27 mouse cellular contexts compared by ENCODE assay signal in the genomic region with DNA sequence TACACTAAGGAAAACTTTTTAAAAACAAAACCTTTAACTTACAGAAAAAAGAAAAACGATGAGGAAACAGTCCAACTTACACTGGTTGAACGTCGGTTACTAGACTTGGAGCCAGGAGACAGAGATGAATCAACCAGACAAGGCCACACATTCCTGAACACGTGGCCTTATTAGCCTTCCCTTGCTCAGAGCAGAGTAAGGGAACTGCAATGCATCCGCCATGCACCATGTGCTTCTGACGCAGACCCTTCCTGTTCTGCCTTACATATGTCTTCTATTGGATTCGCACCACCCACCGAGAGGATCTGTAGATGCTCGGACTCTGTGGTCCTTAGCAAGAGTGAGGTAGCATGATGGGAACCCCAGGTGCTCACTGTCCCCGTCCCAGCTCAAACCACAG.
DNase-seq lines count a peak whose midpoint lies in the region; ATAC-seq and TF ChIP-seq lines count a peak whose summit lies in the region.
"Had no signal": no experiment of that assay in that cellular context is flagged by ENCODE, and none has a peak within 500 bp of the region (broad histone marks: within the 10 kb centered on the region; RNA-seq: fewer than 3 reads in every experiment).

No protein-coding gene starts in this region.

- peak; percentile 87 for DNase-seq in heart, adult 11 months
- peak; percentile 36 for DNase-seq in embryo, embryonic 10 days (ENCODE audit: low spot score)
- no peak for DNase-seq in limb, embryonic 10.5 days (ENCODE audit: low spot score)
- no peak for DNase-seq in testis, postnatal 10 days (ENCODE audit: low spot score)
- DNase-seq: cerebellum, adult 2 months; cerebellum, postnatal 14 days; gastrocnemius, postnatal 10 days; kidney, adult 18-20 months; layer of hippocampus, postnatal 36 days; liver; lung, adult 2 months; lung, postnatal 10 days; right cerebral cortex, postnatal 25 days; thymus, postnatal 14 days had no signal

- H3K9ac ChIP-seq in heart, embryonic 12.5 days = no peak overlapping the region
- H3K9ac ChIP-seq: forebrain, embryonic 13.5 days; hindbrain, embryonic 14.5 days; kidney, embryonic 15.5 days; liver, embryonic 14.5 days; stomach, embryonic 15.5 days had no signal

- no peak overlapping the region for H3K27ac ChIP-seq in heart, embryonic 12.5 days (ENCODE audit: poor library complexity, severe bottlenecking)
- peak overlapping the region; percentile 46; the same call in 1 of the 2 replicates for H3K27ac ChIP-seq in limb, embryonic 10.5 days
- H3K27ac ChIP-seq: forebrain, embryonic 13.5 days; hindbrain, embryonic 14.5 days; kidney, embryonic 15.5 days; liver, embryonic 14.5 days; stomach, embryonic 15.5 days had no signal

- no peaks in the 10 kb centered on the region for H3K79me3 ChIP-seq in C2C12 (ENCODE audit: low read depth)

- no peak overlapping the region for H3K4me2 ChIP-seq in heart, embryonic 12.5 days
- H3K4me2 ChIP-seq: forebrain, embryonic 13.5 days; heart, embryonic 11.5 days; hindbrain, embryonic 14.5 days; kidney, embryonic 15.5 days; midbrain, embryonic 11.5 days; stomach, embryonic 15.5 days had no signal

- ATAC-seq in heart, embryonic 12.5 days (ENCODE audit: insufficient number of reproducible peaks, low FRiP score) = no peak
- no peak for ATAC-seq in erythroid progenitor cell, adult 5-6 weeks (replicated peaks; ENCODE audit: low FRiP score, poor library complexity, severe bottlenecking)
- ATAC-seq: forebrain, embryonic 13.5 days; midbrain, embryonic 16.5 days; Patski had no signal

- no peak overlapping the region for H3ac ChIP-seq in C2C12 (ENCODE audit: control insufficient read depth, insufficient read length, low read depth)

- no peak overlapping the region for H3K4me3 ChIP-seq in heart, embryonic 12.5 days
- H3K4me3 ChIP-seq in C2C12 (ENCODE audit: insufficient read depth, poor library complexity, severe bottlenecking) = no peak overlapping the region
- H3K4me3 ChIP-seq in limb, embryonic 10.5 days = no peak overlapping the region
- H3K4me3 ChIP-seq: forebrain, embryonic 13.5 days; kidney, embryonic 15.5 days; stomach, embryonic 15.5 days had no signal

- H3K9me3 ChIP-seq in heart, embryonic 12.5 days (replicated peaks) = no peaks in the 10 kb centered on the region
- H3K9me3 ChIP-seq in limb, embryonic 10.5 days (replicated peaks) = no peaks in the 10 kb centered on the region
- H3K9me3 ChIP-seq: forebrain, embryonic 13.5 days; kidney, embryonic 15.5 days; stomach, embryonic 15.5 days had no signal

- TF ChIP-seq CTCF in C2C12 (IDR thresholded peaks at IDR 0.05; ENCODE audit: control insufficient read depth, insufficient read depth, insufficient read length) = no peak

- no peaks in the 10 kb centered on the region for H3K36me3 ChIP-seq in heart, embryonic 12.5 days
- H3K36me3 ChIP-seq in C2C12 (ENCODE audit: control insufficient read depth, insufficient read depth) = no peaks in the 10 kb centered on the region
- H3K36me3 ChIP-seq in limb, embryonic 10.5 days = no peaks in the 10 kb centered on the region
- H3K36me3 ChIP-seq: G1E; kidney, embryonic 15.5 days; stomach, embryonic 15.5 days had no signal

- no peaks in the 10 kb centered on the region for H3K4me1 ChIP-seq in heart, embryonic 12.5 days (replicated peaks)
- peaks cover 40% of the 10 kb centered on the region for H3K4me1 ChIP-seq in limb, embryonic 10.5 days
- H3K4me1 ChIP-seq: forebrain, embryonic 13.5 days had no signal

- no peaks in the 10 kb centered on the region for H3K79me2 ChIP-seq in C2C12 (ENCODE audit: control insufficient read depth, insufficient read depth)

- WGBS in heart, embryonic 12.5 days = 77% methylated on average over 10 of the region's 10 CpGs
- WGBS in limb, embryonic 10.5 days = 81% methylated on average over 10 of the region's 10 CpGs

- peaks cover 7% of the 10 kb centered on the region; the same call in 1 of the 2 replicates for H3K27me3 ChIP-seq in heart, embryonic 12.5 days (replicated peaks)
- H3K27me3 ChIP-seq in C2C12 (ENCODE audit: control insufficient read depth, insufficient read depth, insufficient read length) = no peaks in the 10 kb centered on the region
- H3K27me3 ChIP-seq in limb, embryonic 10.5 days (ENCODE audit: low read depth, poor library complexity, severe bottlenecking) = no peaks in the 10 kb centered on the region
- H3K27me3 ChIP-seq: forebrain, embryonic 13.5 days; Patski; stomach, embryonic 15.5 days had no signal

TF ChIP-seq in C2C12, 6 proteins besides CTCF, POLR2A, EP300 and RAD21:
- peak; percentile 54 for TF ChIP-seq USF1 (IDR thresholded peaks at IDR 0.05; ENCODE audit: low read depth)
- TF ChIP-seq MYOD1 (IDR thresholded peaks at IDR 0.05; ENCODE audit: control insufficient read depth, insufficient read length, low read depth) = no peak
- TF ChIP-seq CEBPB (IDR thresholded peaks at IDR 0.05; ENCODE audit: low read depth) = no peak
- no peak for TF ChIP-seq FOSL1 (IDR thresholded peaks at IDR 0.05; ENCODE audit: insufficient read depth, low read length, poor library complexity, severe bottlenecking)
- TF ChIP-seq MYOG (IDR thresholded peaks at IDR 0.05; ENCODE audit: control insufficient read depth, extremely low read depth, insufficient read length) = no peak
- TF ChIP-seq MAX (IDR thresholded peaks at IDR 0.05) = peak; percentile 57

Comparison
In these comparisons a context has a peak if more than half of its experiments do, and no peak if none do; other contexts are left out.
1. DNase-seq: peak in heart, adult 11 months (single experiment) and embryo, embryonic 10 days (single experiment); none in limb, embryonic 10.5 days (single experiment) and testis, postnatal 10 days (single experiment).